Mouse (Mus musculus) MEL (cell line): ENCODE data around the gene Spag9. TPM values are rescaled to one million over a fixed set of nuclear protein-coding genes. Genes with fewer than 3 reads are reported as not detected.

ENCODE experiments used
- DNase-seq: peaks from one replicate; pipeline ENCODE4 v3.0.0; 2011; ENCODE audit warnings: low read depth, low spot score
- H3K27ac ChIP-seq: 2 replicates; pipeline ENCODE4 v1.5.1; 2012; ENCODE audit warnings: low read depth, mild to moderate bottlenecking, control low read depth, low read length, moderate library complexity; ENCODE audit not compliant: control insufficient read depth
- H3K27me3 ChIP-seq, 2 experiments: fragments of 150-350 bp in 1 of 2; sonication (generic) in 1 of 2; 2 replicates each; pipeline ENCODE4 v1.6.1; 2012; ENCODE audit warnings: low read length in 2 of 2, mild to moderate bottlenecking in 2 of 2, improper control_type of control experiment in 1 of 2, moderate library complexity in 1 of 2; ENCODE audit not compliant: insufficient read depth in 2 of 2, control insufficient read depth in 1 of 2
- H3K36me3 ChIP-seq, 2 experiments: 2 replicates each; pipeline ENCODE4 v1.6.1; 2012 to 2014; ENCODE audit warnings: low read length in 2 of 2, improper control_type of control experiment in 1 of 2, inconsistent platforms in 1 of 2, mild to moderate bottlenecking in 1 of 2; ENCODE audit not compliant: insufficient read depth in 2 of 2, control insufficient read depth in 1 of 2
- H3K4me1 ChIP-seq, 2 experiments: fragments of 150-350 bp in 1 of 2; sonication (generic) in 1 of 2; 2 replicates each; pipeline ENCODE4 v1.6.1; 2012; ENCODE audit warnings: low read length in 2 of 2, improper control_type of control experiment in 1 of 2, mild to moderate bottlenecking in 1 of 2; ENCODE audit not compliant: insufficient read depth in 2 of 2, control insufficient read depth in 1 of 2
- H3K4me3 ChIP-seq, 2 experiments: fragments of 150-350 bp in 1 of 2; sonication (generic) in 1 of 2; 2 replicates each; pipeline ENCODE4 v1.5.1; 2012; ENCODE audit warnings: low read depth in 2 of 2, low read length in 2 of 2, mild to moderate bottlenecking in 2 of 2, moderate library complexity in 2 of 2, control low read depth in 1 of 2, improper control_type of control experiment in 1 of 2; ENCODE audit not compliant: control insufficient read depth in 1 of 2, insufficient read depth in 1 of 2
- H3K79me2 ChIP-seq: 2 replicates; pipeline ENCODE4 v1.6.1; 2012; ENCODE audit warnings: mild to moderate bottlenecking, low read length, moderate library complexity; ENCODE audit not compliant: control insufficient read depth, poor library complexity, insufficient read depth
- H3K9ac ChIP-seq: 2 replicates; pipeline ENCODE4 v1.6.1; 2012; ENCODE audit warnings: low read depth, mild to moderate bottlenecking, control low read depth, low read length, moderate library complexity; ENCODE audit not compliant: control insufficient read depth, poor library complexity, severe bottlenecking
- H3K9me3 ChIP-seq: fragments of 150-350 bp; sonication (generic); replicated peaks from 2 replicates; pipeline ENCODE4 v1.6.1; 2012; ENCODE audit warnings: mild to moderate bottlenecking, low read length, improper control_type of control experiment, moderate library complexity; ENCODE audit not compliant: insufficient read depth
- BHLHE40 ChIP-seq: IDR thresholded peaks from 2 replicates; pipeline ENCODE4 v1.6.1; 2012; ENCODE audit warnings: low read depth, mild to moderate bottlenecking, inconsistent platforms, low read length, improper control_type of control experiment, borderline replicate concordance
- CHD1 ChIP-seq: IDR thresholded peaks from 2 replicates; pipeline ENCODE4 v1.6.1; 2012; ENCODE audit warnings: low read depth, mild to moderate bottlenecking, inconsistent platforms, low read length, improper control_type of control experiment
- CHD2 ChIP-seq: IDR thresholded peaks from 2 replicates; pipeline ENCODE4 v1.6.1; 2011; ENCODE audit warnings: low read length, improper control_type of control experiment
- CTCF ChIP-seq, 3 experiments: IDR thresholded peaks in 2 of 3; conservative IDR thresholded peaks in 1 of 3; 2 replicates each; pipeline ENCODE4 v1.5.1; 2011 to 2012; ENCODE audit warnings: low read length in 3 of 3, low read depth in 2 of 3, mild to moderate bottlenecking in 2 of 3, improper control_type of control experiment in 1 of 3, inconsistent platforms in 1 of 3, mixed read lengths in 1 of 3, moderate library complexity in 1 of 3; ENCODE audit not compliant: control insufficient read depth in 1 of 3, insufficient read depth in 1 of 3, poor library complexity in 1 of 3, severe bottlenecking in 1 of 3
- ETS1 ChIP-seq: IDR thresholded peaks from 2 replicates; pipeline ENCODE4 v1.6.1; 2012; ENCODE audit warnings: low read depth, mild to moderate bottlenecking, inconsistent platforms, low read length, improper control_type of control experiment, moderate library complexity
- GATA1 ChIP-seq: IDR thresholded peaks from 2 replicates; pipeline ENCODE4 v1.6.1; 2011; ENCODE audit warnings: low read depth, low read length, improper control_type of control experiment
- JUND ChIP-seq: IDR thresholded peaks from 2 replicates; pipeline ENCODE4 v1.6.1; 2011; ENCODE audit warnings: low read depth, mild to moderate bottlenecking, improper control_type of control experiment, low read length
- KAT2A ChIP-seq: conservative IDR thresholded peaks from 2 replicates; pipeline ENCODE4 v1.6.1; 2012; ENCODE audit warnings: low read depth, low read length, improper control_type of control experiment, inconsistent platforms
- MAFK ChIP-seq: IDR thresholded peaks from 2 replicates; pipeline ENCODE4 v1.6.1; 2011; ENCODE audit warnings: low read depth, mild to moderate bottlenecking, low read length, improper control_type of control experiment, borderline replicate concordance
- MAX ChIP-seq: IDR thresholded peaks from 2 replicates; pipeline ENCODE4 v1.6.1; 2011; ENCODE audit warnings: low read length, improper control_type of control experiment
- MAZ ChIP-seq: IDR thresholded peaks from 2 replicates; pipeline ENCODE4 v1.6.1; 2012; ENCODE audit warnings: low read depth, mild to moderate bottlenecking, inconsistent platforms, low read length, improper control_type of control experiment
- MYB ChIP-seq: IDR thresholded peaks from 2 replicates; pipeline ENCODE4 v1.6.1; 2011; ENCODE audit warnings: mild to moderate bottlenecking, low read depth, low read length, improper control_type of control experiment
- MYC ChIP-seq: IDR thresholded peaks from 2 replicates; pipeline ENCODE4 v1.6.1; 2011; ENCODE audit warnings: low read depth, mild to moderate bottlenecking, low read length, improper control_type of control experiment, moderate library complexity
- POLR2AphosphoS2 ChIP-seq: IDR thresholded peaks from 2 replicates; pipeline ENCODE4 v1.6.1; 2011; ENCODE audit warnings: low read length, improper control_type of control experiment
- POLR2AphosphoS5 ChIP-seq: IDR thresholded peaks from 2 replicates; pipeline ENCODE4 v1.6.1; 2012; ENCODE audit warnings: low read depth, borderline replicate concordance, mild to moderate bottlenecking, inconsistent platforms, low read length, moderate library complexity, mixed read lengths
- RAD21 ChIP-seq: IDR thresholded peaks from 2 replicates; pipeline ENCODE4 v1.6.1; 2011; ENCODE audit warnings: mild to moderate bottlenecking, low read depth, low read length, improper control_type of control experiment
- SIN3A ChIP-seq: IDR thresholded peaks from 2 replicates; pipeline ENCODE4 v1.6.1; 2012; ENCODE audit warnings: low read length, improper control_type of control experiment, inconsistent platforms
- SMC3 ChIP-seq: IDR thresholded peaks from 2 replicates; pipeline ENCODE4 v1.6.1; 2011; ENCODE audit warnings: low read depth, low read length, improper control_type of control experiment
- TAL1 ChIP-seq: IDR thresholded peaks from 2 replicates; pipeline ENCODE4 v1.6.1; 2012; ENCODE audit warnings: mild to moderate bottlenecking, inconsistent platforms, low read length, moderate library complexity, mixed read lengths
- TBP ChIP-seq: IDR thresholded peaks from 2 replicates; pipeline ENCODE4 v1.8.0; 2011; ENCODE audit warnings: low read depth, low read length, improper control_type of control experiment
- TCF12 ChIP-seq: IDR thresholded peaks from 2 replicates; pipeline ENCODE4 v1.6.1; 2014; ENCODE audit warnings: low read depth, mild to moderate bottlenecking, inconsistent platforms, low read length, improper control_type of control experiment, moderate library complexity
- UBTF ChIP-seq: IDR thresholded peaks from 2 replicates; pipeline ENCODE4 v1.6.1; 2012; ENCODE audit warnings: low read depth, mild to moderate bottlenecking, inconsistent platforms, low read length, improper control_type of control experiment, moderate library complexity, borderline replicate concordance; ENCODE audit not compliant: insufficient read depth
- USF1 ChIP-seq: IDR thresholded peaks from 2 replicates; pipeline ENCODE4 v1.6.1; 2014; ENCODE audit warnings: low read depth, mild to moderate bottlenecking, inconsistent platforms, low read length, improper control_type of control experiment, moderate library complexity
- USF2 ChIP-seq, 2 experiments: IDR thresholded peaks; 2 replicates each; pipeline ENCODE4 v1.6.1; 2011 to 2012; ENCODE audit warnings: improper control_type of control experiment in 2 of 2, low read length in 2 of 2, borderline replicate concordance in 1 of 2, inconsistent platforms in 1 of 2, low read depth in 1 of 2, mild to moderate bottlenecking in 1 of 2; ENCODE audit not compliant: insufficient read depth in 1 of 2
- ZC3H11A ChIP-seq: IDR thresholded peaks from 2 replicates; pipeline ENCODE4 v1.6.1; 2012; ENCODE audit warnings: low read depth, mild to moderate bottlenecking, inconsistent platforms, low read length, improper control_type of control experiment
- ZKSCAN1 ChIP-seq: IDR thresholded peaks from 2 replicates; pipeline ENCODE4 v1.6.1; 2012; ENCODE audit warnings: low read depth, mild to moderate bottlenecking, inconsistent platforms, low read length, improper control_type of control experiment, moderate library complexity
- ZNF384 ChIP-seq: IDR thresholded peaks from 2 replicates; pipeline ENCODE4 v1.6.1; 2012; ENCODE audit warnings: low read depth, mild to moderate bottlenecking, inconsistent platforms, low read length, improper control_type of control experiment
- polyA plus RNA-seq, 2 experiments: library from polyadenylated mRNA; stranded (reverse) in 1 of 2; unstranded in 1 of 2; fragments of >175 nt in 1 of 2; fragments of >200 nt in 1 of 2; gene quantifications; 2 replicates each; pipeline versions ENCODE4 v1.2.1 to v1.2.4; 2012; ENCODE audit warnings: low replicate concordance in 2 of 2, low read depth in 1 of 2; ENCODE audit not compliant: insufficient read length in 2 of 2, insufficient read depth in 1 of 2, missing spikeins in 1 of 2
- total RNA-seq: library from RNA; depleted of rRNA; stranded (reverse); fragments of 300-350 nt; gene quantifications from 2 replicates; pipeline ENCODE4 v1.2.3, GENCODE M21; 2012

Spag9 gene
- total and polyA plus RNA-seq, 3 experiments, result 18.9 to 279 (median 20.6) TPM

DNA sequence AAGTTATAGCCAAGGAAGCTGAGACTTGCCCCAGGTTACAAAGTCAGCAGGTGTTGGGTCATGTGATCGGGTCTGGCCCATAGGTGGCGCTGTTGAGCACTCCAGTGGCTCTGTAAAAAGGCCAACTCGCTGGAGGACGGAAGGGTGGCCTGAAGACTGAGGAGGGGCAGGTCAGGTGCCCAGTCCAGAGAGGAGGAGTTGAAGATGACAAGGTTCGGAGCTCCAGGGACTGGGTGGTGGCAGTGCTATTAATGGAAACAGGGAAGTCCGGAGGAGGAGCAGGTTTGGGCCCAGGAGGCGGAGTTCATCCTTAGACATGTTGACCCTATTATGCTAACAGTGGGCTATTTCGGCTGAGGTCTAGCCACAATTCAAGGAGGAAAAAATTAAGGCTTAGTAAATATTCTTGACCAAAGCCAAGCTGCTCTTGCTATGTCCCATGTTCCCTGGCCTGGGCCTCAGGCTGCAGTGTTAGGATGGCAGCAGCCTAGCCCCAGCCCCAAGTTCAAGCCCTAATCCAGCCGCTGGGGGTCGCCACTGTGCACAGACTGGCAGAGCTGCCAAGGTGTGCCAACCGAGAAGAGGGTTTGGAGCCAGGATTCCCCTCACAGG lies 137.6 kb downstream of the Spag9 start:
- no peaks in the 10 kb centered on the region for H3K36me3 ChIP-seq
- peak; percentile 87 for TF ChIP-seq SMC3
- TF ChIP-seq BHLHE40, result no peak
- no peak for TF ChIP-seq KAT2A
- TF ChIP-seq ETS1, result no peak
- TF ChIP-seq MAX, result no peak
- no peak for TF ChIP-seq TAL1
- TF ChIP-seq USF2 (IDR thresholded peaks at IDR 0.05; ENCODE audit: borderline replicate concordance in 1 of 2, insufficient read depth in 1 of 2, low read depth in 1 of 2, low read length in 2 of 2), result peak; percentile 59 to 83; a peak in 3 of 4 replicates
- peak; percentile 96 for TF ChIP-seq USF1
- TF ChIP-seq POLR2AphosphoS5, result no peak
- TF ChIP-seq MAFK, result no peak
- no peak for TF ChIP-seq TBP
- TF ChIP-seq POLR2AphosphoS2, result no peak
- TF ChIP-seq JUND, result no peak
- TF ChIP-seq MAZ, result peak; percentile 22; the same call in 1 of the 2 replicates
- no peak; the same call in 1 of the 2 replicates for TF ChIP-seq SIN3A
- TF ChIP-seq UBTF, result no peak
- no peak for TF ChIP-seq ZKSCAN1
- TF ChIP-seq ZC3H11A, result peak; percentile 71
- peak; percentile 68 for TF ChIP-seq RAD21
- TF ChIP-seq MYB, result no peak
- no peak for TF ChIP-seq CHD1
- TF ChIP-seq CTCF (IDR thresholded peaks at IDR 0.05 in 2 of 3, conservative IDR thresholded peaks at IDR 0.05 in 1 of 3; ENCODE audit: control insufficient read depth in 1 of 3, insufficient read depth in 1 of 3, low read depth in 2 of 3, low read length in 3 of 3, poor library complexity in 1 of 3, severe bottlenecking in 1 of 3), result peak; percentile 92 to 99 (median 98)
- TF ChIP-seq GATA1, result no peak
- no peak for TF ChIP-seq TCF12
- TF ChIP-seq CHD2, result no peak
- no peak for TF ChIP-seq ZNF384
- TF ChIP-seq MYC, result 0 out of 2 replicates have a peak, but pooled peaks have one; percentile 50
- H3K27me3 ChIP-seq, result no peaks in the 10 kb centered on the region
- no peaks in the 10 kb centered on the region for H3K79me2 ChIP-seq
- H3K9me3 ChIP-seq, result no peaks in the 10 kb centered on the region
- H3K9ac ChIP-seq, result peak overlapping the region; percentile 62
- peak; percentile 91 for DNase-seq
- peak overlapping the region; percentile 51 to 66 for H3K4me3 ChIP-seq
- no peak overlapping the region for H3K27ac ChIP-seq
- H3K4me1 ChIP-seq, result no peaks in the 10 kb centered on the region
